Mouse (Mus musculus) c-Kit-positive CD71-positive TER-119-negative erythroid progenitor cells, embryonic 14.5 days (primary cell): ENCODE results near the gene Sox2.

Experiments
- DNase-seq: peaks from one replicate; pipeline ENCODE4 v3.0.0-alpha.2; 2013; ENCODE audit warnings: low read depth

The Sox2 gene

DNA sequence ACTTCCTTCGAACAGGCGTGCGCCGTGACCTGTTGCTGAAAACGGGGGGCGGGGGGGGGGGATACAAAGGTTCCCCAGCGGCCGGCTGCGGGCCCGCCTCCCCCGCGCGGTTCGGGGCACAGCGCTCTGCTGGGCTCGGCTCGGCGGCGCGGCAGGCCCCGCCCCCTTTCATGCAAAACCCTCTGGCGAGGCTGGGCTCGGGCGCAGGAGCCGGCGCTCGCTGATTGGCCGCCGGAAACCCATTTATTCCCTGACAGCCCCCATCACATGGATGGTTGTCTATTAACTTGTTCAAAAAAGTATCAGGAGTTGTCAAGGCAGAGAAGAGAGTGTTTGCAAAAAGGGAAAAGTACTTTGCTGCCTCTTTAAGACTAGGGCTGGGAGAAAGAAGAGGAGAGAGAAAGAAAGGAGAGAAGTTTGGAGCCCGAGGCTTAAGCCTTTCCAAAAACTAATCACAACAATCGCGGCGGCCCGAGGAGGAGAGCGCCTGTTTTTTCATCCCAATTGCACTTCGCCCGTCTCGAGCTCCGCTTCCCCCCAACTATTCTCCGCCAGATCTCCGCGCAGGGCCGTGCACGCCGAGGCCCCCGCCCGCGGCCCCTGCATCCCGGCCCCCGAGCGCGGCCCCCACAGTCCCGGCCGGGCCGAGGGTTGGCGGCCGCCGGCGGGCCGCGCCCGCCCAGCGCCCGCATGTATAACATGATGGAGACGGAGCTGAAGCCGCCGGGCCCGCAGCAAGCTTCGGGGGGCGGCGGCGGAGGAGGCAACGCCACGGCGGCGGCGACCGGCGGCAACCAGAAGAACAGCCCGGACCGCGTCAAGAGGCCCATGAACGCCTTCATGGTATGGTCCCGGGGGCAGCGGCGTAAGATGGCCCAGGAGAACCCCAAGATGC, at the start of gene Sox2:
Gene Sox2, plus strand, starts transcription at position 680 of the 895 bp plus-strand sequence.
- no peak for DNase-seq

DNA sequence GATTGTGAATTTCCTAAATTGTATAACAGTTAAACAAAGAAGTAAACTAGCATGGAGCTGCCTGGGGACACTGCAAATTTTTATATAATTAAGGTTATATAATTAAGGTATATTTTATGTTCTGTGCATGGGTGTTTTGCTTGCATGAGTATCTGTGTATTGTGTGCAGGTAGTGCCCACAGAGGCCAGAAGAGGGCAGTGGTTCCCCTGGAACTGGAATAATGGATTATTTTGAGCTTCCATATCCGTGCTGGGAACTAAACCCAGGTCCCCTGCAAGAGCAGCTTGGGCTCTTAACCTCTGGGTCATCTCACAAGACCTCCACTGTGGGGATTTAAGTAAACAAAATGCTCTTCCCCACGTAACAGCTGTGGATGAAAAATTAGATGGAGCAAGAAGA, 49.1 kb upstream of the Sox2 start:
- DNase-seq: no peak

DNA sequence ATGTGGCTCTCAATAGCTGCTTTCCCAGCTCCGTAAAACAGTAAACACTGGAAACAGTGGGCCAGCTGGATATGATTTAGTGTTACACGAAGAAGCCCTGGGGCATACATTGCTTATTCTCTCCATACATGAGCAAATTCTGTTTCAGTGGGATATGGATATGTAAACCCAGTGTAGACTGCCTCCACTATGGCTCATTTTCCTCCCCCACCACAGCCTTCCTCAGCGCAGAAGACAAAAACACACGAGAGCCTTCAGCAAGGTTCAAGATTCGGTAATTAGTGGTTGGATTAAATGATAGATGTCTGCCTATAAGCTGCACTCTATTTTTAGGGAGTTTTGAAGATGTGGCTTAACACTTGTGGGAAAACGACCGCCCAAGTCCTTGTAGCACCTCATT, 36.1 kb upstream of the Sox2 start:
- no peak for DNase-seq

DNA sequence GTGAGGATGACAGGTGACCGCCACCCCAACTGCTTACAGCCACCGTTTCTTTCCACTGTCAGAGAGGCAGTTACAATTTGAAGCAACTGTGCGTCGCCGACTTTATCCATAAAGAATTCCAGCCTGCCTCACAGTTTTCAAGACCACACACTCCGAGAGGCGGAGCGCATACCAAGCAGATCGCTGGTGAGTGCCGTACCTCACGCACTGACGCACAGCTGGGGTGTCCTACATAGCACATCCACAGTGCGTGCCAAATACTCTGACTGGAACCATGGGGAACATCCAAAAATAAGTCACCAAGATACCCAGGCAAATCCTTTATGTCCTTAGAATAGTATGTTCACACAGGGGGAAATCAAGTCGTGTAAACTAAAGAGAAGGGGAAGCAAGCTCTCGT, 34.7 kb upstream of the Sox2 start:
- no peak for DNase-seq

DNA sequence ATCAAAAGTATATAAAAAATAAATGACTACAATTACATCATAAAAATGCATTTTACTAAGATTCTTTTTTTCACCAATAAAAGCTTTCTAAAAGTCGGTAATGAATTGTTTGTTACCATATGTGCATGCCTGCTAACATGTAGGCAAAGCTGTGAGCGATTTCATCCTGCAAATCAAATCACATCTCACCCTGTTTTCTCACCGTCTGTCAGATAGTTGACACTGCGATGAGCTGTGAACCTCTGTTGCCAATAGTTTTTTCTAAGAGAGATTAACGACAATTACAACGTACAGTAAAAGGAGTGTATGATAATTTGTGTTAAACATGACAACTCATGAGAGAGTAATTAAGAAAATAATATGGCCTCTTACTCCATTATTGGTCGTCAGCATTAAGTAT, 31.3 kb upstream of the Sox2 start:
- DNase-seq: no peak

DNA sequence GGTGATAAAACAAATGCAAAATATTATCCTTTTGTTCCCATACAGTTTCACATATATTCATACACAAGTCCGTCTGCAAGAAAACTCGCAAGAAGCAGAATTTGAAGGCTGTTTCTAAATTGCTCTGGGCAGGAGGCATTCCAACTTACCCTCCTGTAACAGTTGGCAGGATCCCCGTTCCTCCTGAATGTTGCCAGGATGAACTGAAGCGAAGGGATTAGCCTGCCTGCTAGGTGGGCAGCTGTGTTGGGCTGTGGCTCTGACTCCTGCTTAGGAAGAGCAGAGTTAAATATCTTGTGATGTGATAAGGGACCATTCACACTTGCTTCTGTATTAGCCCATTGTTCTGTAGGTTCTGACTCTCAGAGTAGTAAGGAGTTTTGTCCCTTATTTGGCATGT, 30.1 kb upstream of the Sox2 start:
- DNase-seq: no peak

DNA sequence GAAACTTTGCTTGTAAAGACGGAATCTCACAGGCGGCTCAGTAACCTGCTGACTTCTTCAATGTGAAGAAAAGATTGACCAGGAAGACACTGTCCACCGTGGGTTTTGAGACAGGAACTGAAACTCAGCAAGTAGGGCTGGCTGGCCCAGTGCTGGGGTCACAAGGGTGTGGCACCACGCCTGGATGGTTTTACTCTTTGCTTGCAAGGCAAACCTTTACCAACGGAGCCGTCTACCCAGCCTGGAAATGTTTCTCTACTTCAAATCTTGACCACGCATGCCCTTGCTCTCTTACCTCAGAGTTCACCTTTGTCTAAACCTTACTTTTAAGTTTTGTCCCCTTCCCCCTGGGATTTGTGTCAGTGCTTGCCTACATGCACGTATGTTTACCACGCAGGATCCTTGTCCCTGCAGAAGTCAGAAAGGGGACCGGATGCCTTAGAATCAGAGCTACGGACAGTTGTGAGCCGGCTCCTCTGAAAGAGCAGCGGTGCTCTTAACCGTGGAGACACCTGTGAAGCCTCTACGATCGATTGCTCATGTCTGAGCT, 25.4 kb upstream of the Sox2 start:
- no peak for DNase-seq

DNA sequence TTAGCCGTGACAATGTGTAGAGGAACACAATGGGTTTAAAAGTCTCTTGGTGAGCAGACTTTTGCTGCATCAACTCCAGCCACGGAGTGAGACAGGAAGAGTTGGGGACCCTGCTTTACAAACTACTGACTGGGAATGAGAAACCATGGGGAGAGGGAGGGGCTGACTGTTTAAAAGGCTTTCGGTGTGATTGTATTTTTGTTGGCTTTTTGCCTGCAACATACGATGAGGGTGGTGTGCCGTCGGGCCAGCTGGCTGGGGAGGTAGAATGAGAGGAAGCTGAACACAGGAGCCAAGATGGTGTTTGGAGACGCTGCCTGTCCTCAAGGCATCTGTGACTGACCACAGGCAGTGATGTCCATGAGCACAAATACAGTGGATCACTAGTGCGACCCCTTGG, 23.7 kb upstream of the Sox2 start:
- DNase-seq: no peak

DNA sequence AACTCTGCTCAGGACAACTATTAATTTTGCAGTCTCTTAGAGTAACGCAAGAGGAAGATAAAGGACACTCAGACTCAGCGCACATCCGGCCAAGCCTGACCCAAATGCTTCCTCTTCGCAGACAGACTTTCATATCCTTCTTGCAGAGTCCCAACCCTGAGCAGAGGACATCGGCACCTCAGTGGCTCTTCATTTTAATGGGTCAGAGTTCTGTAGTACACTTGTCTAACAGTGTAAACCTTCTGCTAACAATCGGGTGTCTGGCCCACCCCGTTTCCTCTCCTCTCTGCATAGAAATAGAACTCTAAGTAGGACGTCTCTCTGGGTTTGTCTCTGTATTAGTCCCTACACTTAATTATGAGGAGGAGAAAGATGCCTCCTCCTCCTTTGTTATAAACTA, 20.2 kb upstream of the Sox2 start:
- DNase-seq: no peak

DNA sequence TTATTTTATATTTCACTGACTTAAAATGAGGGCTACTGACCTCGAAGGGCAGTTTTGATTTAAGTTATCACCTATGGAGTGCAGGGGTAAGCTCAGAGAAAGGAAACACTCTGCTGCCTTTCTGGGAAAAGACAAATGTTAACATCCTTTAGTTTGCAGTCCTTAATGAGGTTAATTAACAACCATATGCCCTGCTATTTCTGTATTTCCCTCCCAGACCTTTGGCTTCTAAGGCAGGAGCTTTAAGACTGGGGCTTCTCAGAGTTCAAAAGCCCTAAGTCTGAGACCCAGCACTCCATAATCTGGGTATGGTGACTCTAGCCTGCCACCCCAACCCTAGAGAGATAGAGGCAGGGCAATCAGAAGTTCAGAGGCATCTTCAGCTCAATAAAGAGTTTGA, 19.5 kb upstream of the Sox2 start:
- DNase-seq: no peak

DNA sequence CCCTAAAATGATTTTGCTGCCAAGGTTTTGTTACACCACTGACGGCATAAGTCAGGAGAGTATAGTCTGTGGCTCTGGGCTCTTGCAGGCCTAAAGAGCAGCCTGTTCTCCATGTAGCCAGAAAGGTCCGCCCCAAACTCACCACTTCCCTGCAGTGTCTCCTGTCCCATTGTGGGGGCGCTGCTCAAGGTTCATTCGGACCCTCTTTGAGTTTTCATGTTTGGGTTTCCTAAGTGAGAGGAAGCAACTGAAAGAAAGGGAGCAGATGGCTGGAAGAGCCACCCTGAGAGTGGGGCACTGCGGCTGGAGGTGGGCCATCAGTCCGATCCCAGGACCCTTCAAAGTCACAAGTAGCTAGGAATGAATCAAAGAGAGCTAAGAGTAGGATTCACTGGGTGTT, 13.2 kb upstream of the Sox2 start:
- no peak for DNase-seq

DNA sequence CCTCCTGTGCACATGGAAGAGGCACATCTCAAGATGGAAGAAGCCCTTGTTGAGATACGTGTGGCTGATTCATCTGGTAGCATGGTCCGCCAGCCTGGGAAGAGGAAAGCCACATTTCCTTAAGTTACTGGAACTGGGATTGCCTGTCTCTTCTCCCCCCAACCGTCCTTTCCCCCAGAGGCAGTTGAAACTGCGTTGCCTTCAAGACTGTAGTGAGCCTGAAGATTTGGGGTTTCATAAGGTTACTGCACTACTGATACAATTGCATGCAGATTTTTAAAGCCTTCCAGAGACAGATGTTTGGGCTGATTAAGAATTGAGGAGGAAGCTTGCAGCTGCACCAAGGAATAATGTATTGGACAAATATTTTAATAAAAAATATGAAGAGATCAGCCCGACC, 12.7 kb upstream of the Sox2 start:
- DNase-seq: no peak

DNA sequence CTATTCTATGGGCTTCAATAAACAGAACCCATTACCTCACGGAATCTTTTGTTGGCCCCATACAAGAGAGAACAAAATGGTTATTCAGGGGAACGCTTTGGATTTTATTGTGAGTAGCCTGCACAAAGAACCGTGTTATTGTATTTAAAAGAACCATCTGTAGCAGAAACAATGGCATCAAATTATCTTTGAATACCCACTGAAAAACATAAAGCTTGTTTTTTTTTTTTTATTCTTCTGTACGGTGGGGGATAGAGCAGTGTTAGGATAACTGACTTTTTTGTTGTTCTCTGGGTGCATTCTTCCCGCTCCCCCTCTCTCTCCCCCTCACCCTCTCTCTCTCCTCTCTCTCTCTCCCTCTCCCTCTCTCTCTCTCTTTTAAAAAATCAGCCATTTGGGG, 12.3 kb upstream of the Sox2 start:
- no peak for DNase-seq

DNA sequence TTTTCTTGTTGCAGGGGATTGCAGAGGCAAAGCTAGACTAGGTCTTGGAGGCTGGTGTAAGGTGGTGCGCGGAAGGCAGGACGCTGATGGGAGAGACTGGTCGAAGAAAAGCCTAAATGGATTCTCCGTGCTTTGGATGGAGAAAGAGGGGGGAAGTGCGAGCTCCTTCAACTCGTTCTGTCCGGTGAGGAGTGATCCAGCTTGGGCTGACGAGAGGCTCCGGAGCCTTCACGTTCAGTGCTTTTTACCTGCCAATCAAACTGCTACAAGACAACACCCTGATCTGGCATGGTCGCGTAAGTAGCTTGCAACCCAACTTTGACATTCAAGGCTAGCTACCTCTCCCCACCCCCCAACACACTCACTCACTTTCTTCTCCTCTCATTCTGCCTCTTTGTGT, 11.9 kb upstream of the Sox2 start:
- DNase-seq: no peak

DNA sequence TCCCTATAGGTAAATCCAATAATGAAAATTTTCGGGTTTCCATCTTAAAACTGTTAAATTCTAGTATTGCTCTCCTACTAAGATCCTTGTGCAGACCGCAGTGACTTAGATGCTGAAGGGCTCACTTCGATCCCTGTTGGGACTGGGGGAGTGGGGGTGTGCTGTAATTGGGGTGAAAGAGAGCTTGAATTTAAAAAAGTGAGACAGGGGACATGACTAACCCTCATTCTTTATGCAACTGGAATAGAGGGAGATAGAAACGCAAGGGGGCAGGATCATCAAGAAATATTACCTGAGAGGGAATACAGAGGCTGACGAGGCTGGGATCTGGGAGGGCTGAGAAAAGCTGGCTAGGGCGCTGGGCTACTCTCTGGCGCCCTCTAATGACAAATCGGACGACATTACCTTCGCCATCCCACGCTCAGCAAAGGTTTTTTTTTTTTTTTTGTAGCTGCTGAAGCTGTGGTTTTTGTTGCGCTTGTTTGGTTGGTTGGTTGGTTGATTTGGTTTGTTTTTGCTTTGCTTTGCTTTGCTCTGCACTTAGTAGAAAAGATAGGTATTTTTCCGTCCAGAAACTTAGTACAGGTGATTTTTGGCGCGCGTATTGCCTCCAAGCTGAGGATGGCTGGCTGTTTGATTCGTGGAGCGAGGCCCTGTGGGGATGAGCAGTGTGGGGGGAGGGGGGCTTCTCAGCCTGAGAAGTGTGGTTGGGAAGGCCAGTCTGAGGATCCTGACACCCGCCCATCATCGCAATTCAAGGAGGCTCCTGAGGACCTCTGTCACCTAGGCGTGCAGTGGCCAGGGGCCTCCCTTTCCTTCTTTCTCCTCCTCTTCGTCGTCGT, 11.0 kb upstream of the Sox2 start:
- DNase-seq: no peak

DNA sequence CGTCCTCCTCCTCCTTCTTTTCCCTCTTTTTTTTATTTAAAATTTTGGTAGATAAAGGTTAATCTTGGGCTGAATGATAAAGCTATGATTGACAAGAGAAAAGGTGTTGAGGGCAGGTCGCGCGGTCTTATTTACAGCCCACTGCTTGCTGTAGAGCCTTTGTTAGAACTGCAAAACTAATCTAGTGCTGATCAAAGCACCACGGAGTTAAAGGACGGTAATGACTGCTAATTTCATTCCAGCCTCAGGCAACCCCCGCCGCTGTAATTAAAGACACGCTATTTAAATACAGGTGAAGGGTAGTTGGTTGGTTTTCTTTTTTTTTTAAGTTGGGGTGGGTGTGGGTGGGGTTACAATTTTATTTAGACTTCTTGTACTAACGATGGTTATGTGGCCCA, 10.3 kb upstream of the Sox2 start:
- no peak for DNase-seq

DNA sequence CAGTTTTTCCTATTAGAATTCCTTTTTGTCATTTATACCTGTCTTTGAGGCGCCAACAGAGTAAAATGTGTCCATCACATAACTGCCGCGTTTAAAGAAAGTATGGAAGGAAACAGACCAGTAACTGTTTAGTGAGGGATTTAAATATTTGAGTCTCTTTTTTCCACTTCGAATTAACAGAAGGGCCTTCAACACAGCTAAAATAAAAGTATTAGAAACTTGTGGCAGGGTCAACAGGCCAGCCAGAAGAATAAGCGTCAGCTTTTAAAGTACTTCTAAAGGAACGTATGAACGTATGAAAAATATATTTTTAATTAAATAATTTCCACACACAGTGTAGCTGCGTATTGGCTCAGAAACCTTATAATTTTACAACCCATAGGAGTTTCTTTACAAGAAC, 9.9 kb upstream of the Sox2 start:
- no peak for DNase-seq

DNA sequence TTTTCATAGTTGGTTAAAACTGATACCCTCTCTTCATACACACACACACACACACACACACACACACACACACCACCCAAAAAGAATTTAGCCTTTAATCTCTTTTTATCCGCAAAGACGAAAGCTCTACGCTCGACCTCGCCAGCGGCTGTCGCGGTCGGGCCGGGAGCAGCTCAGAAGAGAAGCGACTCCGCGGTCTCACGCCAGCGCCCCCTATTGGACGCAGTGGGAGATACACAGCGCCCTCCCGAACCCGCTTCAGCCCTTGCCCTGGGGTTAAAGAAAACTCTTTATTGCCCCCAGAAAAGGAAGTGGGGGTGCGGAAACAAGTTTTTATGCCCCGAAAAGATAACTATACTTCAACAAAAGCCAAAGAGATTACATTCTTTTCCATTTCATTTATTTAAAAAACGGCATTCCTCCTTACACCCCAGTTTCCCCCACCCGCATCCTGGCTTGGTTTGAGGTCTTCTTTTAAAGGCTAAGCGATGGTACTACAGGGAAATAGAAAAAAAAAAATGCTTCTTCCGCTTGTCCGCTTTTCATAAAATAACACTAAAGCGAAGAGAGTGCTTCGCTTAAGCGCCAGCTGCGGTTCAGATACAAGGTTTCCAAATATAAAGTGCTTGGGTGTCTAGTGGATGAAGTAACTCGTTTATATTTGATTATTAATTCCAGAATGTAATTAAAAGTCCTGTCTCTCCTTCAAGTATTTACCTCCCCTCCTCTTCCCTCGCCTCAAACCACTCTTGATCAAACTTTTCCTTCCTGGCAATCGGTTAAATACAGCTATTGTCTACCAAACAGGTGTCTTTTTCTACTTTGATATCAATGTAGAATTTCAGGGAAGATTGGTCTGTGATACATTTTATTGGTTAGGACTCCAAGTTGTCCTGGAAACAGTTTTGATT, 9.3 kb upstream of the Sox2 start:
- DNase-seq: no peak

DNA sequence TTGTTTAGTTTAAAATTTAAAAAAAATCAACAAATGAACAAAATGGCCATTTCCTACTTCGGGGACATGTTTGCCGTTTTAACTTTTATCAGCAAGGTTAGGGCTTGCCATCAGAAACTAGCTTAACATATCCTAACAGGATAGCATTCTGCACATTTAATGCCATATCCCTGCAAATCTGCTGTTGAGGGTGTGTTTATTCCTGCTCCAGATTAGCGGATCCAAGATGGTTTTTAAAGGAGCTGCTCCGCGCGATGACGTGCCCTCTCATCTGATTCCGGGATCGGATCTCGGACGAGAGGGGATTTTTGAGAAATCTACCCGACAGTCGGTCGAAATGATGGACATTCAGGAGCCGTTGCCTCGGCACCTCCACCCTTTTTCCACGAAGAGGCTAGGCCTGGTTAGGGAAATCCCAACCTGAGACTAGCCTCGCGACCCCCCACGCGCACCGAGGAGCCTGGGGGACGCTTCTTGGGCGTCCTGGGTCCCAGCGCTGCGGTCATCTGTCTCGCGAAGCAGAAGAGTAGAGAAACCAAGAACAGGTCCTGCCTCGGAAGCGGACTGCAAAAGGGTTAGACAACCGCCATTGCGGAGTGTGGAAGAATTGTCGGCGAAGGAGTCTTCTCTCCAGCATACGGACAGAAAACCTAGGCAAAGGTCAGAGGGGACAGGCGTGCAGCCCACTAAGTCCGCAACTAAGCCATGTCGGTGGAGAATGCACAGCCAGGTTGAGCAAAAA, 8.3 kb upstream of the Sox2 start:
- DNase-seq: no peak

DNA sequence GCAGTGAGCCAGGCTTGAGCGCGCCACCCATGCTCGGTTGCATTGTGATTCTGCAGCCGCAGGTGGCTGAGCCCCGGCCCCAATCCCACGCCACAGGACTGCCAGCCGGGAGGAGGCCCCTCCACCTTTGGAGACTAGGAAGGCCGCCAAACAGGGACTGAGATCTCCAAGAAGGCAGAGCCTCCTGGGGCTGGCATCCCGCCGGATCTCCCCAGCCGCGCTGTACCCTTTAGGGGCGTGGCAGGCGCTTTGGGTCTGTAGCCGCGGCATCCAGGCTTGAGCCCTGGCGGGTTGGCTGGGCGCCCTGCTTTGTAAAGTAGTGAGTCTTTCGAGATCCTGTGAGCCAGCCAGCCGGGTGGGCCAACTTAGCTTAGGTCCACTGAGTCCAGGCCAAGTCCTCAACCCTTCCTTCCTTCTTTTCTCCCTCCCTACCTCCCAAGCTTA, 7.7 kb upstream of the Sox2 start:
- no peak for DNase-seq

DNA sequence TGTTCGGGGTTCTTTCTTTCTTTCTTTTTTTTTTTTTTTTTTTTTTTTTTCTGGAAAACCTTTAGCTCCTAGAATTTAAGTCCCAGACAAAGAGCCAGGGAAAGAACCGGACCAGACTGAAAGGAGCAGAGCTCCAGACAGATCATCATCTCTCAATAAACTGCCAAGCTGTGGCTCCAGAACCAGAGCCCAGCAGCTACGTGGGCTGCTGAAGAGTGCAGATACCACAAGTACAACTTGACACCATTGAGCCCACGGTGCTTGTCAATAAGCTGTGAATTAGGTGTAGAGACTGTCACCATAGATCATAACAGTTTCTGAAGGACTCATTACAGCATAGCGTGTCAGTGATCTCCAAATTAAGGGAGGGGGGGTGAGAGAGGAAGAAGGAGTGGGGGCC, 7.1 kb upstream of the Sox2 start:
- DNase-seq: no peak
